Mouse (Mus musculus): Measurements from ENCODE around the gene Acadsb.
"Not testable (repeated sequence)": the region's sequence is repeated elsewhere in the genome, so short reads cannot be mapped to it uniquely, and the experiment has no call there.

The Acadsb gene

GRCm38 (mm10) chr7:131410416-131411058 is at the start of gene Acadsb, which contains the start of gene Ikzf5:
Gene Acadsb (plus strand): TSS chr7:131410601.
Gene Ikzf5 (minus strand): TSS chr7:131410521.
- DNase-seq (ENCODE audit: low spot score in 2 of 2): peak; percentile 99

- no peak for DNase-seq (ENCODE audit: low spot score in 2 of 2)
Observed at GRCm38 (mm10) chr7:131362269-131362614, 48.2 kb upstream of the Acadsb start.

GRCm38 (mm10) chr7:131362615-131363300 is 47.6 kb upstream of the Acadsb start, which contains the start of gene 2310057M21Rik:
Gene 2310057M21Rik (minus strand): TSS chr7:131362759.
- peak; percentile 97 to 98 for DNase-seq (ENCODE audit: low spot score in 2 of 2)

GRCm38 (mm10) chr7:131364131-131364530 is 46.3 kb upstream of the Acadsb start:
- DNase-seq (ENCODE audit: low spot score in 2 of 2): no peak

DNA sequence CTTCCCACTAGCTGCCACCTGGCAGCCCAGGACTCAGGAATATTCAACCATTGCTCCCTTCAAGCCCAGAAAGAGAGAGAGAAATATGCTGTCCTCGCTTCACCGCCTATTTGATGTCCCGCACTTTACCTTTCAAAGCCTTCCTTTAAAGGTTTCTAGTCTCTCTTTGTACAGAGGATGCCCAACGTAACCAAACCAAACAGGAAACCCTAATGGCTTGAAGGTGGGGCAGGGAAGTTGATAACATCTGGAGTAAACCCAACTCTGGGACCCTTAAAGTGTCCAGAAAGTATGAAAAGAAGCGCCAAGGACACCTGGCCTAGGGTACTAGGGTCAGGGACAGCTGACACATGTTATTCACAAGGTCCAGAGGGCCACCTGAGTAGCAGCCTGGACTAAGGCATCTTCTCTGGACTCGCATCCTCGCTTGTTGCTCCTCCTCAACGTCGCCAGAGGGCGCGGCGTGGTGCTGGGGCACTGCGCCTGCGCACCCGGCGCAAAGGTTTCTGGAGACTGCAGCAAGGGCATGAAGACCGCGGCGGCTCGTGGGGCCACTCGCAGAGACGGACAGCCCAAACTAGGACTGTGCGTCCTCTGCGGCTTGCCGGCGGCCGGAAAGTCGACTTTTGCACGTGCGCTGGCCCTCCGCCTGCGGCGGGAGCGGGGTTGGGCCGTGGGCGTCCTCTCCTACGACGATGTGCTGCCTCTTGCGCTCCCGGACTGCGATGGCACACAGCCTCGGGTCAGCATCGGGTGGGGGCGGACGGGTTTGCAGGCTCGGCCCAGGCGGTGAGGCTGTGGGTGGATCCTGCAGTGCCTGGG is 39.5 kb upstream of the Acadsb start, which contains the start of gene Pstk:
Gene Pstk (plus strand): TSS at position 494 of the 822 bp plus-strand sequence.
- peak; percentile 91 to 92 for DNase-seq (ENCODE audit: low spot score in 2 of 2)

DNA sequence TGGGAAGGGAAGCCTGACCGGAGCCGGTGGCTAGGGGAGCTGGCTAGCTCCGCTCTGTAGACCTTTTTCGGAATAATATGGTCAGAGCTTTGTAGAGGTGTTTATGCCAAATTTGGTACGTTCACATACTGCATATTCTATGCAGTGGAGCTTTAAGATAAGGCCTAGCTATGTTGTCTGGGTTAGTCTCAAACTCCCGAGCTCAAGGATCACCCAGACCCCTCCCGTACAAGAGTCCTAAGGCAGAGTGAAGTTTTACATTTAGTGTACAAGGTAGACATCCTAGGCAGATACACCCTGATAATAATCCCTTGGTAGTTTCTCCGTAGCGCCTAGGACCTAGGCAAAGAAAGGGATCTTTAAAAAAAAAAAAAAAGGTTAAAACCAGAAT is 38.9 kb upstream of the Acadsb start:
- DNase-seq (ENCODE audit: low spot score in 2 of 2): no peak

DNA sequence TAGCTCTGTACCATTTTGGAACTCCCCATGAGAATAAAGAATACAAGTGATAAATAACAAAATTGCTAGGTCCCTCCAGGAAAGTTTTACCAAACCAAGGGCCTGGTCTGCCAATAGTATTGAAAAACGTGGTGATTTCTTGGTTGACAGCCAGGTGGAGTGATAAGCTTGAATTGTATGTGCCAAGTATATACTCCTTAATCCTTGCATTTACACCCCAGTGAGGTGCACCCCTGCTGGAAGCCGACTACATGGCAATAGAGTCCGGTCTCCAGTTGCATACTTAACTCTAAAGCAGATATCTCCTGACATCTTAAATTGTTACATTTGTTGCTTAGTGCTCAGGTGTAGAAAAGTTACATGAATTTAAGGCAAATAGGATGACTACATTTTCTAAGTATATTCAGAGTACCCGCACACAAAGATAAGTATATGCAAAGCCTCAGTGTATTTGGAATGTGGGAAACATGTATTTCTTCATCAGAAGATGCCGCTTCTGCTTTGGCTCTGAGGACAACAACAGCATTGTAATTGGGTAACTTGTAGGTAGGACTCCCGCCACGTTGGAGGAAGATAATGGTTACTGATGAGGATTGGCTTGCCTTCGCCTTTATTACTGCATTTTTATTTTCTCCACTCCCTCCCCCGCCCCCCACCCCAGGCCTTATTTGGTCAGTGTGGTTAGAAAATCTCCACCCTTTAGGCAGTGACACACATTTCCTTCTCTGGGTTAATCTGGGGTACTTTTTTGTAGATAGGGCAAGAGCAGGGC is 38.3 kb upstream of the Acadsb start:
- no peak for DNase-seq (ENCODE audit: low spot score in 2 of 2)

DNA sequence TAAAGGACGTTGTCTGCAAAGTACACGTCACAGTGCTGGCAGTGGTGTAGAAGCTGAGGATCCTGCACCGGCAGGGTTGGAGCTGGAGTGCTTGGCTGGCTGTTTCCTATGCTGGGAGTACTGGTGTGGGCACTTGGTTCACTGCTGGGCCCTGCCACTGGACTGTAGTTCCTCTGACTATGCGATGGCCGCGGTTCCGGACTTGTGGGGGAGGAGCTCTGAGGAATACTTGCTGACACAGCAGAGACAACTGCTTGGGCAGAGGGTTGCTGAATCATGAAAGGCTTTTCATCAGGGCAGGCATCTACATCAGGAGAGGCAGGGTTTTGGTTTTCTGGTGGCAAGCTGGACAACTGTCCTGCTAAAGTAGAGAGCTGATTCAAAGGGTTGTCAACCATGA is 18.6 kb upstream of the Acadsb start:
- not testable (repeated sequence) for DNase-seq (ENCODE audit: low spot score in 2 of 2)

DNA sequence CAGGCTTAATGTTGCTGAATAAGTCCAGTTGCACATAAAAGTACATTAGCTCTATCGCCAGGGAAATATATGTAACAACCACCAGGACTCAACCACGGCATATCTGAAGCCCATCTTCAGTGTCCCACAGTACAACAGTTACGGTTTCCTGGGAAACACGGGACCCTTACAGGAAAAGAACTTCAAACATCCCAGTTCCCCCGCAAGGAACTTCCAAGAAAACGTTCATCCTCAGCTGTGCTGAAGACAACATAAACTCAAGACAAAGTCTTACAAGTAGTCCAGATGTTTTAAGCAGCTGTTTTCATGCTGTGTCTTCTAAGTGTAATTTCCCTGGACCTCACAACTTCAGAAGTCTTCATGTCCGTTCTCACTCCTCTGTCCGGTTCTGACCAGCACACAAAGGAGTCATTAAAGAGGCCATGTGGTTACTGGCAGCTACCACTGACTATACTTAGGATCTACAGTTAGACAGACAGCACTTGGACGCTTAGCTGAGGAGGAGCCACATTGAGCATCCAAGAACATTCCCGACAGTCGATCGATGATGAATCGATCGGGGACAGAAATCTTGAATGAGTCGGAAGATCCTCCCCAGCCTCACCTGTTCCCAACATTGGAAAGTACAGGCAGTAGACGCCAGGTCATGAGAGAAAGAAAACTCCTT is 947 bp upstream of the Acadsb start:
- DNase-seq (ENCODE audit: low spot score in 2 of 2): no peak

DNA sequence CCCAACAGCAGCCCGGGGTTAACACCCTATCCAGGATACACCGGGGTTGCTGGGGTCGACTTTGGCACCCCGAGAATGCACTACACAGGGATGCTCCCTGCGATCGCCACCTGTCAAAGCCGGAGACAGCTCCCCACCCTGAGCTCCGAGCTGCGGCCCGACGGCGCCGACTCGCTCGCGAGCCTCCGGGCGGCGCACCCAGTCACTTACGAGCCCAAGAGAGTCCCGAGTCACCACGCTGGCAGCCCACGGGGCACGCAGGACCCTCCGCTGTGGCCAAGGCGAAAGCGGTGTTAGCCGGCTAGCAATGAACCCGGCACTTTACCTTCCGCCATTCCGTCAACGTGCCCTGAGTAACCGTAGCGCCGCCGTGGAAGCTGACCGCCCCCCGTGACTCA is 414 bp upstream of the Acadsb start:
- no peak for DNase-seq (ENCODE audit: low spot score in 2 of 2)

GRCm38 (mm10) chr7:131411221-131411940 is 980 bp downstream of the Acadsb start:
- peak in 1 of 2 experiments; percentile 42 for DNase-seq (ENCODE audit: low spot score in 2 of 2)

- no peak for DNase-seq (ENCODE audit: low spot score in 2 of 2)
Observed at GRCm38 (mm10) chr7:131411941-131412270, 1.5 kb downstream of the Acadsb start.

GRCm38 (mm10) chr7:131416742-131417141 is 6.3 kb downstream of the Acadsb start:
- DNase-seq (ENCODE audit: low spot score in 2 of 2): not testable (repeated sequence)

GRCm38 (mm10) chr7:131417605-131418004 is 7.2 kb downstream of the Acadsb start:
- DNase-seq (ENCODE audit: low spot score in 2 of 2): no peak

- no peak for DNase-seq (ENCODE audit: low spot score in 2 of 2)
Observed at GRCm38 (mm10) chr7:131424912-131425311, 14.5 kb downstream of the Acadsb start.

- DNase-seq (ENCODE audit: low spot score in 2 of 2): no peak
Observed at GRCm38 (mm10) chr7:131427331-131427730, 16.9 kb downstream of the Acadsb start.

DNA sequence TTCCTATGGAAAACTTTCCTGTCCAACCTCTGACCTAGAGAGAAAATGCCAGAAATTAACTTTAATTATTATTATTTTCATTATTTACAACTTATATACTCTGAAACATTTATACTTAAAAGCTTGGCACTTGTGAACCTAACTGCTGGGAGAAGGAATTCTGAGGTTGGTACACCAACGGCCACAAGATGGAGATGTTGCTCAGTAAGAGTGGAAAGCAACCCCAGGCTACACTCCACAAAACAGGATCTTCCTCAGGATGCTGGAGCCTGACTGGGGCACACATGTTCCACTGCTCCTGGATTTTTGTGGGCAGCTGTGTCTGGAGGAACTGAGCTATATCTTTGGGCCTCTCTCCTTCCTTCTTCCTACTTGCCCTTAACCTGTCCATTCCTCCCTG is 21.8 kb downstream of the Acadsb start:
- peak; percentile 58 to 69 for DNase-seq (ENCODE audit: low spot score in 2 of 2)

DNA sequence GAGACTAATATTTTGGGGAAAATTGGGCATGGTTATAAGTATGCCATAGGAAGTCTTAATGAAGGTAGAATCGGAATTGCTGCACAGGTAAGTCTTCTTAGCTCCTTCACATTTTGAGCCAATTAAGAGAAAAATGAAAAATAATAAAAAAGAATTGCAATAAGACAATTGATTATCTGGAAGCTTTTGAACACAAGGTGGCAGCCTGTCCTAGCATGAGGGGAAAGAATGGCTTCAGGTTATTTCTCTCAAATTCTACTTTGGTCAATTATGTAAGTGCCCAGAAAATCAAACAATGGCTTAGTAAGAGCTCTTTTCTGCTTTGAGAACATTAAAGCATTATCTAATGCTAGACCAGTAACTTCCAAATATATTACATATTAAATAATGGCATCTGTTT is 23.9 kb downstream of the Acadsb start:
- no peak for DNase-seq (ENCODE audit: low spot score in 2 of 2)

GRCm38 (mm10) chr7:131437051-131437450 is 26.6 kb downstream of the Acadsb start:
- no peak for DNase-seq (ENCODE audit: low spot score in 2 of 2)

GRCm38 (mm10) chr7:131456714-131457113 is 46.3 kb downstream of the Acadsb start:
- DNase-seq (ENCODE audit: low spot score in 2 of 2): no peak

All from right cerebral cortex, postnatal 10 days (tissue).